Mouse (Mus musculus) embryo, embryonic 11 days (tissue): Measurements from ENCODE around the gene Dkkl1.
"Not testable (repeated sequence)": the region's sequence is repeated elsewhere in the genome, so short reads cannot be mapped to it uniquely, and the experiment has no call there.

ENCODE experiments used
- DNase-seq: peaks from one replicate; pipeline ENCODE4 v3.0.0-alpha.2; 2015

The Dkkl1 gene

DNA sequence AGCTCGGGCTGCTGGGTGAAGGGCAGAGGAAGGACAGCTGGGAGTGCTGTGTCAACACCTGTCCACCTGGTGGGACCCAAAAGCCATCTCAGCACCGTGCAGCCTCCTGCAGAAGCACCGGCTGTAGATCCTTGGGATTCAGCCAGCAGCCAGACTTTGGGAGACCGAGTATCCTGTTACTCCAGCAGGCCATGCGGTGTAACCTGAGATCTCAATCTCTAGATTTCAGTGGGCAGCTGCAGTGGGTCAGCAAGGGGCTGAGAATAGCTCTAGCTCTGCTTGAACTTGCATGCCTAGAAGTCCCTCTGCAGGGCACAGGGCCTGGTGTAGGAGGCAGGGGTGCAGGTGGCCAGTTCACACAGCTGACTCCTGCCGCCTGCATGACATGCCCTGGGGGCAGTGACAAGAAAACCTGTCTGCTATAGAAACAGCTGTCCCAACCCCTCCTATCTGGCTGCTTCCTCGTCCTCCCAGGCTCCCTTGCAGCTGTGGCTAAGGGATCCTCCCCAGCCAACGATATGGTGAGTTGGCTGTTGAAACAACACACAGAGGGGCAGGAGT, 20.1 kb downstream of the Dkkl1 start:
- DNase-seq, result peak; percentile 74

GRCm38 (mm10) chr7:45191161-45191560, 20.8 kb downstream of the Dkkl1 start:
- no peak for DNase-seq

GRCm38 (mm10) chr7:45190186-45190585, 21.8 kb downstream of the Dkkl1 start:
- no peak for DNase-seq

DNA sequence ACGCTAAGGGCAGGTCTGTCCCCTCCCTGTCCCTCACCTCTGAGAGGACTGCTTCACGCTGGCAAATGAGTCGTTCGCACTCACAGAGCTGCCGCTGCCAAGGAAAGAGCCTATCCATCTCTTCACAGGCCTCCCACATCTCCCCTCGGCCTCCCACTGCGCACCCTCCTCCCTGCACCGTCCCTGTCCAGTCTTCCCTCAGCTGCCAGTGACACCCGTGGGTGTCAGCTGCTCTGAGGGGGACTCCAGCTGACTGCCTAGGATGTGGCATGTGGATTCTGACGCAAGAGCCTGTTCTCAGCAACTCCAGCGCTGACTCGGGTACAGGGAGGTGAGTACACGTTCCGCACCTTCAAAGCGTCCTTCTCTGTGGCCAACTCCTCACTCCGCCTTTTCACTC, 22.3 kb downstream of the Dkkl1 start:
- no peak for DNase-seq

DNA sequence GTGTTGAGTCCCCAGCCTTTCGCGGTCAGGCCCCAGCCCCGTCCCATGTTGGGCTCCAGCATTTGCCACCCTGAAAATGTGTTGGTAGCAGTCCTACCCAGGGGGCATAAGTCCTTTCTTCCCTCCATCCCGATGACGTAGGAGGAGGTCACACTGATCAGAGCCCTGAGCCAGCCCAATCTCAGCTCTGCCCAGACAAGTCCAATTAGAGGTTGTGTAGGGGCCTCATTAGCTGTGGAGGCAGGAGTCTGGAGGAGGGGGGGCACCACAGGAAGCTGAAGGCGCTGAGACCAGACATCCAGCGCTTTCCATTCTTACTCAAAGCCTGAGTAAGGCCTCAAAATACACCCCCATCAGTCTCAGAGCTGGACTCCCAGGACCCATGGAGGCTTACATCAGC, 26.0 kb downstream of the Dkkl1 start:
- DNase-seq, result no peak

DNA sequence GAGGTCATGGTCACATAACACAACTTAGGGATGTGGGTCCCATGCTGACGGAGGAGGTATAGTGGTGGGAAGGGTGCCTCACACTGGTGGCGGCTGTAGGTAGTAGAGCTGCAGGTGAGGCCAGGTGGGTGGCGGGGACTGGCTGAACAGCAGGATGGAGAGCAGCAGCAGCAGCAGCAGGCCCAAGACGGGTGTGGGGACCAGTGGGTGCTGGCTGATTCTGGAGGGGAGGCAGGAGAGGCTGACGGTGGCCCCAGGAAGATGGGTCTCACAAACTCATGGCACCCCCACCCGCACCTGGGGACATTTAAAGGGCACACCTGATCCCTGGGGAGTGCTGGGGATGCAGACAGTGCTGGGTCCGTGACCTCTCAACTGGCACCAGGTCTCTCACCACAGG, 28.3 kb downstream of the Dkkl1 start:
- DNase-seq, result no peak

- no peak for DNase-seq
Measured at GRCm38 (mm10) chr7:45182606-45183005, 29.3 kb downstream of the Dkkl1 start.

GRCm38 (mm10) chr7:45182199-45182601, 29.7 kb downstream of the Dkkl1 start:
- peak; percentile 94 for DNase-seq

GRCm38 (mm10) chr7:45181540-45181939, 30.4 kb downstream of the Dkkl1 start:
- peak; percentile 54 for DNase-seq

GRCm38 (mm10) chr7:45180896-45181477, 31.0 kb downstream of the Dkkl1 start, which contains the start of gene Pth2:
TSS of gene Pth2 (plus strand) at chr7:45180995.
- no peak for DNase-seq

DNA sequence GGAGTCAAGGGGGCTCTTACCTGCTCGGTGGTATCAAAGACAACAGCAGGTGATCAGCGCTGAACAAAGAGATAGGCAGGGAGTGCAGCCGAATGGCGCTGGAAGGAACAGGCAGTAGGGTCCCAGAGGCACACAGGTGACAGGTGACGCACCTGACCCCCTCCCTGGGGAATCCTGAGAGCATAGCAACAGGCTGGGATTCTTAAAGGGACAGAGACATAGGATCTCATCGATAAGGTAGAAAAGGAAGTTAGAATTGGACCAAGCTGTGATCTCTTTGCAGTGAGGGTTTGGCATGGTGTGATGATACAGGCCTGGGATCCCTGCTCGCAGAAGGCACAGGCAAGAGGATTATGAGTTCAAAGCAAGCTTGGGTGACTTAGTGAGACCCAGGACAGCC, 32.5 kb downstream of the Dkkl1 start, which contains the start of gene Gfy:
Gfy (minus strand) TSS at position 101 of the 400 bp plus-strand sequence.
- no peak for DNase-seq

DNA sequence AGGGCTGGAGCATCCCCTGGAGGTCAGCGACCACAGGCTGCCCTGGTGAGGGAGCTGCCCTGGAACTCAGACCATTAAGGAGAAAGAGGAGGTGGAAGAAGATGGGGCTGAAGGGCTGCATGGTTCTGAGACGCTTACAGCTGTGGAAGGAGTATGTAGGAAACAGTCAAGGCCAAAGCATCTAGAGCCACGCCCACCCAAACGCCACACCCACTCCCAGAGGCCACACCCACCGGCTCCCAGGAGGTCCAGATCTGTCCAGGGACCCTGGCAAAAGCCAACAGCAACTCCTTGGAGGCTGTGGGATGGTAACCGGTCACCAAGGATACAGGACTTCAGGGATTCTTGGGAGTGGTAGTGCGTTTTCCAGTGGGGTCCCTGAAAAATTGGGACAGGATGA, 33.4 kb downstream of the Dkkl1 start:
- no peak for DNase-seq

DNA sequence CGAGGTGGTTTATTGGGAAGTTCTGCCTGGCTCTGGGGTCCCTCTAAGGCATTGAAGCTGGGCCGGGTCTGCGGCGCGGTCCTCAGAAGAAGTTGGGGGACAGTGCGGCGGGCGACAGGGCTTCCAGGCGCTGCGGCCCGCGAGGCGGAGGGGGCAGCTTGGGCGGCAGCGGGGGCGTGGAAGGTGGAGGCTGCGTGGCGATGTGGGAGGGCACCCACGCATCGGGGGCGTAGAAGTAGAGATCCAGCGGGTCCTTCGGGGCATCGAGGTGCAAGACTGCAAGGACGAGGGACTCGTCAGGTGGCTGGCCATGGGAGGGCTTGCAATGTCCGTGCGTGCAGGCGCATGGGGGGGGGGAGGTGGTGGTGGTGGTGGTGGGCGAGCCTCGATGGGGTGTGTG, 35.6 kb downstream of the Dkkl1 start:
- no peak for DNase-seq

GRCm38 (mm10) chr7:45175929-45176328, 36.0 kb downstream of the Dkkl1 start:
- no peak for DNase-seq

- no peak for DNase-seq
Measured at GRCm38 (mm10) chr7:45175398-45175797, 36.5 kb downstream of the Dkkl1 start.

GRCm38 (mm10) chr7:45174567-45175280, 37.2 kb downstream of the Dkkl1 start:
- no peak for DNase-seq

DNA sequence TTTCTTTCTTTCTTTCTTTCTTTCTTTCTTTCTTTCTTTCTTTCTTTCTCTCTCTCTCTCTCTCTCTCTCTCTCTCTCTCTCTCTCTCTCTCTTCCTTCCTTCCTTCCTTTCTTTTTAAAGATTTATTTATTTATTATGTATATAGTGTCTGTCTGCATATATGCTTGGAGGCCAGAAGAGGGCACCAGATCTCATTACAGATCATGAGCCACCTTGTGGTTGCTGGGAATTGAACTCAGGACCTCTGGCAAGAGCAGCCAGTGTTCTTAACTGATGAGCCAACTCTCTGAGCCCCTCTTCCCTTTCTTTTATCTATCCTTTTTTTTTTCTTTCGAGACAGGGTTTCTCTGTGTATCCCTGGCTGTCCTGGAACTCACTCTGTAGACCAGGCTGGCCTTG, 38.2 kb downstream of the Dkkl1 start:
- not testable (repeated sequence) for DNase-seq

- no peak for DNase-seq
Measured at GRCm38 (mm10) chr7:45172974-45173373, 39.0 kb downstream of the Dkkl1 start.

GRCm38 (mm10) chr7:45169495-45169894, 42.5 kb downstream of the Dkkl1 start:
- no peak for DNase-seq

- DNase-seq, result no peak
Measured at GRCm38 (mm10) chr7:45168656-45169055, 43.3 kb downstream of the Dkkl1 start.

- DNase-seq, result peak; percentile 42
Measured at GRCm38 (mm10) chr7:45167761-45168445, 44.0 kb downstream of the Dkkl1 start.

- DNase-seq, result no peak
Measured at GRCm38 (mm10) chr7:45166950-45167401, 45.0 kb downstream of the Dkkl1 start.

DNA sequence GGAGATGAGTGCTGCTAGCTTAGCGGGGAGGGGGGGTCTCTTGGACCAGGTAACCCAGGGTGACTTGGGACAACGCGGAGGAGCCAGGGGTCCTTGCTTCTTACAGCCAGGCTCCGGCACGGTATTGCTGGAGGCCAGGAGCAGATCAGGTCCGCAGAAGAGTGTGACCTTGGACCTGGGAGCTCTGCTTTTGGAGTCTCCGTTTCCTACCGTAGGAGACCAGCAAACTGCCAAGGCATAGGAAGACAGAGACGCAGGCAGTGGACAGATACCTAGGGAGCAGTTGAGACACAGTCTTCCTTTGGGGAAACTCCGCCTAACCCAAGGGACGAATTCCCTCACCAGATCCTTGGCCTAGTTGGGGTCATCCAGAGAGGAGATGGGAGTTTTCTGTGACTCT, 46.2 kb downstream of the Dkkl1 start:
- no peak for DNase-seq

- DNase-seq, result no peak
Measured at GRCm38 (mm10) chr7:45164833-45165232, 47.1 kb downstream of the Dkkl1 start.
